Mouse (Mus musculus) WW6 (cell line): ENCODE measurements at regions not wholly inside any gene's neighbourhood (a gene's known extent, or its start where the extent isn't known, plus 50 kb on each side); places are given as distances from the start of the nearest gene placed in this dataset.

ENCODE experiments used
- DNase-seq: peaks from one replicate; pipeline ENCODE4 v3.0.0-alpha.2; 2013; ENCODE audit warnings: low read depth, low spot score

- no peak for DNase-seq
Measured at GRCm38 (mm10) chr12:15741219-15741618, 75.5 kb downstream of the Trib2 start.

GRCm38 (mm10) chr12:15738989-15739388 lies 77.7 kb downstream of the Trib2 start:
- DNase-seq: no peak

GRCm38 (mm10) chr12:15731261-15731660 lies 85.5 kb downstream of the Trib2 start:
- DNase-seq: no peak

- no peak for DNase-seq
Measured at GRCm38 (mm10) chr12:15729696-15730095, 87.0 kb downstream of the Trib2 start.

- no peak for DNase-seq
Measured at GRCm38 (mm10) chr12:15723529-15723928, 93.2 kb downstream of the Trib2 start.

- no peak for DNase-seq
Measured at GRCm38 (mm10) chr12:15722161-15722560, 94.6 kb downstream of the Trib2 start.

GRCm38 (mm10) chr12:15720171-15720570 lies 96.6 kb downstream of the Trib2 start:
- no peak for DNase-seq

- no peak for DNase-seq
Measured at GRCm38 (mm10) chr12:15718827-15719226, 97.9 kb downstream of the Trib2 start.

- no peak for DNase-seq
Measured at GRCm38 (mm10) chr12:15717989-15718388, 98.7 kb downstream of the Trib2 start.

GRCm38 (mm10) chr12:15717342-15717741 lies 99.4 kb downstream of the Trib2 start:
- no peak for DNase-seq

- DNase-seq: no peak
Measured at GRCm38 (mm10) chr12:15713623-15714022, 103.1 kb downstream of the Trib2 start.

- no peak for DNase-seq
Measured at GRCm38 (mm10) chr12:15707570-15708095, 109.1 kb downstream of the Trib2 start.

- no peak for DNase-seq
Measured at GRCm38 (mm10) chr12:15704412-15704811, 112.3 kb downstream of the Trib2 start.

GRCm38 (mm10) chr12:15702137-15702536 lies 114.6 kb downstream of the Trib2 start:
- DNase-seq: no peak

- DNase-seq: no peak
Measured at GRCm38 (mm10) chr12:15698829-15699228, 117.9 kb downstream of the Trib2 start.

- no peak for DNase-seq
Measured at GRCm38 (mm10) chr12:15698042-15698771, 118.5 kb downstream of the Trib2 start.

GRCm38 (mm10) chr12:15688342-15688741 lies 128.4 kb downstream of the Trib2 start:
- DNase-seq: no peak

GRCm38 (mm10) chr12:15684311-15684710 lies 132.4 kb downstream of the Trib2 start:
- DNase-seq: no peak

GRCm38 (mm10) chr12:15681678-15682355 lies 134.9 kb downstream of the Trib2 start:
- DNase-seq: no peak

- DNase-seq: no peak
Measured at GRCm38 (mm10) chr12:15676127-15676526, 140.6 kb downstream of the Trib2 start.

GRCm38 (mm10) chr12:15659755-15660154 lies 157.0 kb downstream of the Trib2 start:
- no peak for DNase-seq

- DNase-seq: no peak
Measured at GRCm38 (mm10) chr12:15659332-15659731, 157.4 kb downstream of the Trib2 start.

GRCm38 (mm10) chr12:15657748-15658251 lies 158.9 kb downstream of the Trib2 start:
- DNase-seq: no peak
